Mouse (Mus musculus) limb, embryonic 10.5 days (tissue): Measurements from ENCODE around the gene 2610507B11Rik. TPM values are rescaled to one million over a fixed set of nuclear protein-coding genes. Genes with fewer than 3 reads are reported as not detected.
"Not testable (repeated sequence)": the region's sequence is repeated elsewhere in the genome, so short reads cannot be mapped to it uniquely, and the experiment has no call there.

Experiments used
- DNase-seq: peaks from one replicate; pipeline ENCODE4 v3.0.0-alpha.2; 2017; ENCODE audit warnings: low spot score
- H3K27ac ChIP-seq: fragments of 300-500 bp; sonication (generic); 2 replicates; pipeline ENCODE4 v1.5.1; 2016; ENCODE audit warnings: mild to moderate bottlenecking
- H3K27me3 ChIP-seq: fragments of 300-500 bp; sonication (generic); 2 replicates; pipeline ENCODE4 v1.6.1; 2016; ENCODE audit warnings: low read depth, mild to moderate bottlenecking; ENCODE audit not compliant: poor library complexity, severe bottlenecking
- H3K36me3 ChIP-seq: fragments of 300-500 bp; sonication (generic); 2 replicates; pipeline ENCODE4 v1.6.1; 2016; ENCODE audit warnings: mild to moderate bottlenecking, moderate library complexity
- H3K4me1 ChIP-seq: fragments of 300-500 bp; sonication (generic); 2 replicates; pipeline ENCODE4 v1.6.1; 2016
- H3K4me3 ChIP-seq: fragments of 300-500 bp; sonication (generic); 2 replicates; pipeline ENCODE4 v1.5.1; 2016; ENCODE audit warnings: mild to moderate bottlenecking, moderate library complexity
- H3K9me3 ChIP-seq: fragments of 300-500 bp; sonication (generic); replicated peaks from 2 replicates; pipeline ENCODE4 v1.6.1; 2016; ENCODE audit warnings: mild to moderate bottlenecking
- WGBS: fragments of 180-500 bp; shearing (Covaris S2); methylation state at CpG from one replicate; pipeline ENCODE4 v1.1.7; 2016; 5-methylcytosine and 5-hydroxymethylcytosine counted together
- polyA plus RNA-seq: library from polyadenylated mRNA; unstranded; fragments of >200 nt; fragmentation: Nextera tagmentation; extraction: Ambion mirVana; gene quantifications from 2 replicates; pipeline ENCODE4 v1.2.1, GENCODE M21; 2016

Gene 2610507B11Rik
- polyA plus RNA-seq, 1 experiment from 2014 or later = 68.9 TPM

- DNase-seq = no peak
- Histone ChIP-seq H3K4me1 (no peaks in the 10 kb centered on the region), H3K27me3 (peaks cover 10% of the 10 kb centered on the region), H3K27ac (no peak overlapping the region), H3K36me3 (peaks cover 38% of the 10 kb centered on the region), H3K4me3 (no peak overlapping the region), H3K9me3 (no peaks in the 10 kb centered on the region)
- WGBS = 100% methylated on average over 1 of the region's 1 CpGs
These were observed 4.9 kb upstream of the 2610507B11Rik start for GRCm38 (mm10) chr11:78256618-78257017.

GRCm38 (mm10) chr11:78260489-78261258 lies 878 bp upstream of the 2610507B11Rik start:
- WGBS = 100% methylated on average over 2 of the region's 2 CpGs
- peaks cover 10% of the 10 kb centered on the region for H3K27me3 ChIP-seq
- H3K9me3 ChIP-seq = no peaks in the 10 kb centered on the region
- peak overlapping the region; percentile 94 for H3K4me3 ChIP-seq
- H3K27ac ChIP-seq = no peak overlapping the region
- peaks cover 38% of the 10 kb centered on the region for H3K36me3 ChIP-seq
- peaks cover 9% of the 10 kb centered on the region for H3K4me1 ChIP-seq
- no peak for DNase-seq

DNA sequence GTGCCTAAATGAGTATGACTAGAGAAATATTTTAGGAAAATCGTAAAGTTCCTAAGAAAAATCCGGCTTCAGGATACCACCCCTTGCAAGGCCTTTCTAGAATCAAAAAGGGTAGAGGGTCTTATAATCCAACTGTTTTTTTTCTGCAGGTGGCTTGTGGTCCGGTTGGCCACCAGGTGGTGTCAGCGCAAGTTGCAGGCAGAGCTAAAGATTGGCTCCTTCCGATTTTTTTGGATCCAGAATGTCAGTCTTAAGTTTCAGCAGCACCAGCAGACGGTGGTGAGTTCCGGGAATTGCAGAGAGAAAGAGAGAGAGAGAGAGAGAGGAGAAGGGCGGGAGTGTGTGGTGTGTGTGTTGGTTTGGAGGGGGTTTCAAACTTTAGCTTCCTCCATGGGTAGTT lies 998 bp downstream of the 2610507B11Rik start:
- Histone ChIP-seq H3K4me3 (peak overlapping the region; percentile 94), H3K4me1 (peaks cover 9% of the 10 kb centered on the region), H3K9me3 (no peaks in the 10 kb centered on the region), H3K27ac (no peak overlapping the region), H3K36me3 (peaks cover 52% of the 10 kb centered on the region), H3K27me3 (peaks cover 10% of the 10 kb centered on the region)
- 8% methylated on average over 8 of the region's 8 CpGs for WGBS
- DNase-seq = peak; percentile 68

DNA sequence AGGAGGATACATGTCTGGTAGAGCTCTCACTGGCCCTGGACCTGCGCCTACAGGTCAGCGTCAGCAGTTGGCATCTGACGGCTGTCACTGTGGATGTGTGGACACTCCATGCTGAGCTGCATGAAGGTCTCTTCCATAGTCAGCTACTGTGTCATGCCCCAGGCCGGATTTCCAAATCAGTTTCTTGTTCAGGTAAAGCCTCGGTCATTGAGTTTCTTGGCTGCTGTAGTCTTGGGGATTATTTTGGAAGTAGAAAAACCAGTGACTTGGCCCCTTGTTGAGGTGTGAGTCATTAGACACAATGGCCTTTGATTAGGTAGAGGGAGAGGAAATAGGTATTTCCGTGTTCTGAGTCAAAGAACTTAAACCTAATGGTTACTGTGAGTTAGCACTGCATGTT lies 4.0 kb downstream of the 2610507B11Rik start:
- Histone ChIP-seq H3K27ac (no peak overlapping the region), H3K9me3 (no peaks in the 10 kb centered on the region), H3K4me1 (peaks cover 9% of the 10 kb centered on the region), H3K36me3 (peaks cover 81% of the 10 kb centered on the region), H3K4me3 (no peak overlapping the region), H3K27me3 (peaks cover 2% of the 10 kb centered on the region; the same call in 1 of the 2 replicates)
- DNase-seq = no peak
- WGBS = 95% methylated on average over 6 of the region's 6 CpGs

DNA sequence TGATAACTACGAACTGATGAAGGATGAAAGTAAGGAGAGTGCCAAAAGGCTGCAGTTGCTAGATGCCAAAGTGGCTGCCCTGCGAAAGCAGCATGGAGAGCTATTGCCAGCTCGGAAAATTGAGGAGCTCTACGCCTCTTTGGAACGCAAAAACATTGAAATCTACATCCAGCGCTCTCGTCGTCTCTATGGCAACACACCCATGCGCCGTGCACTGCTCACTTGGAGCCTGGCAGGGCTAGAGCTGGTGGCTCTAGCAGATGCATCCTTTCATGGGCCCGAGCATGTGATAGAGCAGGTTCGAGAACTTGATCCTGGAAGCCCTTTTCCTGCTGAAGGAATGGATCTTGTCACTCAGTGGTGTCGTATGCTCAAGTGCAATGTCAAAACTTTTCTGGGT lies 10.4 kb downstream of the 2610507B11Rik start:
- Histone ChIP-seq H3K27ac (no peak overlapping the region), H3K9me3 (no peaks in the 10 kb centered on the region), H3K36me3 (peaks cover 99% of the 10 kb centered on the region), H3K4me1 (no peaks in the 10 kb centered on the region), H3K4me3 (no peak overlapping the region), H3K27me3 (no peaks in the 10 kb centered on the region)
- WGBS = 94% methylated on average over 13 of the region's 13 CpGs
- DNase-seq = no peak

GRCm38 (mm10) chr11:78275596-78275995 lies 14.0 kb downstream of the 2610507B11Rik start:
- Histone ChIP-seq H3K36me3 (peaks cover 100% of the 10 kb centered on the region), H3K27me3 (no peaks in the 10 kb centered on the region), H3K4me3 (no peak overlapping the region), H3K27ac (no peak overlapping the region), H3K4me1 (no peaks in the 10 kb centered on the region), H3K9me3 (no peaks in the 10 kb centered on the region)
- WGBS = 94% methylated on average over 1 of the region's 1 CpGs
- no peak for DNase-seq

DNA sequence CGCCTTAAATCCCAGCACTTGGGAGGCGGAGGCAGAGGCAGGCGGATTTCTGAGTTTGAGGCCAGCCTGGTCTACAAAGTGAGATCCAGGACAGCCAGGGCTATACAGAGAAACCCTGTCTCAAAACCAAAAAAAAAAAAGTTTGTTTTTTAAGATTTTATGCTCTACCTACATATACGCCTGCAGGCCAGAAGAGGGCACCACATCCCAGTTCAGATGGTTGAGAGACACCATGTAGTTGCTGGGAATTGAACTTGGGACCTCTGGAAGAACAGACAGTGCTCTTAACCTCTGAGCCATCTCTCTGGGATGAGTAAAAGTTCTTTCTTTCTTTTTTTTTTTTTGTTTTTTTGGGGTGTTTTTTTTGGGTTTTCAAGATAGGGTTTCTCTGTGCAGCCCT lies 14.6 kb downstream of the 2610507B11Rik start:
- not testable (repeated sequence) for H3K27me3 ChIP-seq, H3K4me3 ChIP-seq, H3K4me1 ChIP-seq, H3K9me3 ChIP-seq, H3K27ac ChIP-seq, DNase-seq
- peaks cover 100% of the 10 kb centered on the region for H3K36me3 ChIP-seq
- WGBS = 94% methylated on average over 4 of the region's 4 CpGs

DNA sequence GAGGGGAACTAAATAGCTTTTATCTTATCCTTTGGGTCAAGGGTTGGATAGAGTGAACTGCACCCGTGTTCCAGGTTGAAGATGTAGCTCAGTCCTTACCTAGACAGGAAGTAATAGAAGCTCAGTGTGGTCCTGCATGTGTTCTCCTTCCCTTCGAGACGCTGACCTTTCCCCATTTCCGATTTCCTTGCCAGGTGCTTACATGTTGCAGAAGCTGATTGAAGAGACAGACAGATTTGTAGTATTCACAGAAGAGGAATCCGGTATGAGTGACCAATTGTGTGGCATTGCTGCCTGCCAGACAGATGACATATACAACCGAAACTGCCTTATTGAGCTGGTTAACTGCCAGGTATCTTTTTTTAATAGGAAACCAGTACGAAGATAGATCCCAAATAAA lies 17.3 kb downstream of the 2610507B11Rik start:
- Histone ChIP-seq H3K9me3 (no peaks in the 10 kb centered on the region), H3K27me3 (no peaks in the 10 kb centered on the region), H3K4me3 (no peak overlapping the region), H3K36me3 (peaks cover 100% of the 10 kb centered on the region), H3K4me1 (no peaks in the 10 kb centered on the region), H3K27ac (no peak overlapping the region)
- DNase-seq = no peak
- WGBS = 92% methylated on average over 7 of the region's 7 CpGs

- Histone ChIP-seq H3K27ac (no peak overlapping the region), H3K4me3 (no peak overlapping the region), H3K4me1 (no peaks in the 10 kb centered on the region), H3K9me3 (no peaks in the 10 kb centered on the region), H3K36me3 (peaks cover 99% of the 10 kb centered on the region), H3K27me3 (no peaks in the 10 kb centered on the region)
- 94% methylated on average over 4 of the region's 4 CpGs for WGBS
- DNase-seq = no peak
These were observed 18.0 kb downstream of the 2610507B11Rik start for GRCm38 (mm10) chr11:78279586-78279985.

GRCm38 (mm10) chr11:78289146-78289763 lies 27.7 kb downstream of the 2610507B11Rik start:
- Histone ChIP-seq H3K9me3 (no peaks in the 10 kb centered on the region), H3K4me1 (no peaks in the 10 kb centered on the region), H3K4me3 (no peak overlapping the region), H3K27me3 (no peaks in the 10 kb centered on the region), H3K27ac (no peak overlapping the region), H3K36me3 (peaks cover 95% of the 10 kb centered on the region)
- 94% methylated on average over 7 of the region's 7 CpGs for WGBS
- DNase-seq = no peak

DNA sequence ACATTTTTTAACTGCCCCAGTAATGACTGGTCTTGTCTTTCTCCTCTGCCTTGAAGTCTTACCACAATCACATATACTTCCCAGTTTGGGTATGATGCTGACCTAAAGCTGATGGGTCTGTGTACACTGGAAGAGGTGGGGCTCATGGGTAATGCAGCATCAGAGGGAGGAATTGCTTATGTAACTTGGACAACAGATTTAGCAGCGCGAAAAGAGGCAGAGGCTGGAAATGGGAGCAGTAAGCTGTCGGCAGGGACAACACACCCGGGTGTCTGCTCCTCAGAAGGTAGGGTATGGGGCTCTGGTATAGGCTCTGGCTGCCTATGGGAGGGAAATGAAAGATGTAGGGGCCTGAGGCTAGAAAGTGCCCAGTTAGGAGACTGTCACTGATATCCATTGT lies 29.1 kb downstream of the 2610507B11Rik start, which contains the start of gene BC030499:
TSS of gene BC030499 (plus strand) at position 188 of the 400 bp plus-strand sequence.
- WGBS = 94% methylated on average over 4 of the region's 4 CpGs
- Histone ChIP-seq H3K4me3 (no peak within 1 kb of the TSS), H3K4me1 (no peaks in the 10 kb centered on the region), H3K9me3 (no peaks in the 10 kb centered on the region), H3K27me3 (no peaks in the 10 kb centered on the region), H3K36me3 (peaks cover 89% of the 10 kb centered on the region), H3K27ac (no peak within 1 kb of the TSS)
- DNase-seq = no peak

DNA sequence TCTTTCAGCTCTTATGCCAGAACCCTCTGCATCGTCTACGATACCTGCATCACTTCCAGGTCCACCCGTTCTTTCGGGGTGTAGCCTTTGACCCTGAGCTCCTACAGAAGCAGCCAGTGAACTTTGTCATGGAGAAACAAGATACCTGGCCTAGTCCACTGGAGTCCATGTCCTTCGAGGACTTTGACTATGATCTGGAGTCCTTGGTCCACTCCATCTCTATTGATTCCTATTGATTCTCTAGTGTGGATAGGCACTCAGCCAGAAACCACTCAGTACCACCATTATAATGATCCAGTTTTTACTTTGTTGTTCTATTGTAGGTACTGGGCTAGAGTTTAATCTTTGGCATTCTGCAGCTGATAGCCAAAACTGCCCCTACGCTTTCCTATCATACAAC lies 33.0 kb downstream of the 2610507B11Rik start:
- H3K27ac ChIP-seq = no peak overlapping the region

GRCm38 (mm10) chr11:78300917-78301316 lies 39.4 kb downstream of the 2610507B11Rik start:
- WGBS = 68% methylated on average over 7 of the region's 7 CpGs
- peak overlapping the region; percentile 94 for H3K27ac ChIP-seq
- DNase-seq = no peak
- H3K9me3 ChIP-seq = no peaks in the 10 kb centered on the region
- peaks cover 23% of the 10 kb centered on the region for H3K4me1 ChIP-seq
- H3K36me3 ChIP-seq = peaks cover 33% of the 10 kb centered on the region
- no peaks in the 10 kb centered on the region for H3K27me3 ChIP-seq
- H3K4me3 ChIP-seq = peak overlapping the region; percentile 92

More for the DNA sequence above, 33.0 kb downstream of the 2610507B11Rik start:
- Histone ChIP-seq H3K9me3 (no peaks in the 10 kb centered on the region), H3K27me3 (no peaks in the 10 kb centered on the region), H3K4me1 (no peaks in the 10 kb centered on the region), H3K4me3 (no peak overlapping the region), H3K36me3 (peaks cover 53% of the 10 kb centered on the region)
- no peak for DNase-seq
- 94% methylated on average over 6 of the region's 6 CpGs for WGBS
